Mouse (Mus musculus) left cerebral cortex, adult 6 months (tissue): ENCODE measurements around the gene Radil. TPM values are rescaled to one million over a fixed set of nuclear protein-coding genes. Genes with fewer than 3 reads are reported as not detected.

ENCODE experiments used
- long read RNA-seq, 2 experiments: library from polyadenylated mRNA; unstranded; transcript quantifications; one replicate each; pipeline ENCODE4 v2.0.0; 2019 to 2020
- polyA plus RNA-seq: library from polyadenylated mRNA; unstranded; fragments of <200 nt; fragmentation: Nextera tagmentation; gene quantifications from 2 replicates; pipeline ENCODE4 v1.2.3, GENCODE M21; 2021

The Radil gene
- polyA plus RNA-seq, result 3.5 and 6.1 TPM in 2 replicates
- long read RNA-seq, experiment 1, transcript Radil-201 (15 exons, 3,700 nt), result major isoform, 16 of 33 reads
- long read RNA-seq, experiment 1, partial matches to known transcripts, result 8 of 33 reads
- long read RNA-seq, experiment 1, other reads (novel, unspliced or antisense), result 6 of 33 reads
- long read RNA-seq, experiment 2, partial matches to known transcripts, result 1 of 3 reads
- long read RNA-seq, experiment 2, other reads (novel, unspliced or antisense), result 0 of 3 reads

GRCm38 (mm10) chr5:142550706-142551652 lies at the start of gene Radil:
Gene Radil, minus strand, starts transcription at chr5:142551098.

DNA sequence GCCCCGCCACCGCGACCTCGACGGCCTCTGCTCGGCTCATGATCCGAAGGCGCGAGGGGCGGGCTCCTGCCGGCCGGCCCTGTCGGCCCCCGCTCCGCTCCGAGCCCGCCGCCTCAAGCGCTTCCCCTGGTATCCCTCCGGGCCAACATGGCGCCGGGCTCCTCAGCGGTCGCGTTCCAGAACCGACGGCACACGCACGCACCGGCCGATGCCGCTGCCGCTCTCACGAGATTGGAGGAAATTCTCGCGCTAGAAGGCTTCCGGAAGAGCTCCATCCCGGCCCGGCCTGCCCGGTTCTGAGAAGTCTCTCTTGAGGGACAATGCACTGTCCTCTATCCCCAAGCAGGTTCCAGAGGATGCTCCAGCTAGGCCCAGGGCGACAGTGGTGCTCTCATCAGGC lies 21.0 kb downstream of the Radil start, which contains the start of gene Papolb:
Gene Papolb (minus strand): TSS at position 162 of the 400 bp plus-strand sequence.

DNA sequence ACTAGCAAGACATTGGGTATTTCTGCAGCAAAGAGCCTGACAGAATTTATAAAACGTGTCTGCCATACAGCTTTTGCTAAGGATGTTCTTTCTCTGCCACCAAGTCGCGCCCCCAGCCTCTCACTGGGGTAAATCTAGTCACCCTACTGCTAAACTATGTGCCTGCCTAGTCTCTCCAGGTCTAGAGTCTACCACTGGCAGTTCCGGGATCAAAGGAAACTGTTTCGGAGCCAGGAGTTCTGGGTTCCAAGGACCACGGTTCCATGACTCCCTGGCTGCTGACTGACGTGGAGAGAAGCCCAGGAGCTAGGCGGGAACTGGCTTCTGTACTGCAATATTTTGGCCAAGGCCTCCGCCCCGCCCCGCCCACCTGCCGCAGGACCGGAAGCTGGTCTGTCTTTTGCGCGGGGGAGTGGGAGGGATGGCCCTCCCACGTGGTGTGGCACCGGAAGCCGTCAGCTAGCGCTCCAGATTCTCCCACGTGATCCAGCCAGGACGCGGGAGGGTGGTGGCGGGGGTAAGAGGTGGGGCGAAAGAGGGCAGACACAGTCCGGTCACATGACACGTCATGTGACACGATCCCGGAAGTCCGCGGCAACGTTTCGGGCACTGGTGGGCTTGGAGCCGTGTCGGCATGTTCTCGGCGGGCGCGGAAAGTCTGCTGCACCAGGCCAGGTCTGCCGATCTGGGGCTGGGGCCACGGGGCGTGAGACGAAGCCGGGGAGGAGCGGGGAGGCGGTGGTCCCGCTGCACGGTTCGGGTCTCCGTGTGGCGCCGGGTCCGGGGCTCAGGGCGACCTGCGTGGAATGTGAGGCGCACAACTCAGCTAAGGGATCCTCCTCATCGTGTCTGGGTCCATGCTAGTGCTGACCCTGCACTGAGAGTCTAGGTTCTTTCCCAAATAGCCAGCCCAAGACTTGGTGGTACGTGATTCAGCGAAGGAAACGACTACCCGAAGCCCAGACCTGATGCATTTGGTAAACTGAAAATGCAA lies 87.1 kb downstream of the Radil start, which contains the start of gene Ap5z1:
Gene Ap5z1 (plus strand): TSS at position 484 of the 994 bp plus-strand sequence.

Other genes starting within 250 kb of the Radil start
- 1.8 and 33.7 TPM in 2 replicates for gene Foxk1, start 149.6 kb downstream of the Radil start, polyA plus RNA-seq
- gene Ap5z1, start 87.2 kb downstream of the Radil start, polyA plus RNA-seq, result 7.7 and 8.9 TPM in 2 replicates
- 0.03 TPM in 1 of 2 replicates, not detected in the other for gene Papolb, start 21.0 kb downstream of the Radil start, polyA plus RNA-seq
- gene Mmd2, start 57.7 kb upstream of the Radil start, polyA plus RNA-seq, result 116 and 144 TPM in 2 replicates
- 30.8 and 39.9 TPM in 2 replicates for gene Wipi2, start 76.6 kb upstream of the Radil start, polyA plus RNA-seq
- gene Slc29a4, start 141.4 kb upstream of the Radil start, polyA plus RNA-seq, result 3.2 and 5.5 TPM in 2 replicates